Mouse (Mus musculus): Measurements from ENCODE around the gene Wdr95. TPM values are rescaled to one million over a fixed set of nuclear protein-coding genes. Genes with fewer than 3 reads are reported as not detected.
A peak's percentile ranks its signal among the peaks of the same experiment; 100 is the strongest.

Gene Wdr95
- polyA plus RNA-seq, 1 experiment: 0.68 TPM

DNA sequence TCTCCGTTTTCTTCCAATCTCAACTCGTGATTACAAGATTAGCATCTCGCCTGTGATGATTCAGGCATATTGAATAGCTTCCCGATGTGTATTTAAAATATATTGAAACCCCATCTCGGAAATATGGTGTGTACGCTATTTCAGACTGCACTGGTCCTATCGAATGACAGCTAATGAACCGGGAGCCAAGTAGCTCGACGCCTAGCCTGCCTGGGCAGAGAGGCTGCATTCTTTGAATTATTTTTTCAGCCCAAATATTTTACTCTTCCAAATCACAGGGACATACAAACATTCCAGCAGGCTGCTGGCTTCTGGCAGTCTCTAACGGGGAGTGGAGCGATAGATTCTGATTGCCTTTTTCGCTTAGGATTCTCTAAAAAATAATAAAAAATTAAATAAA is 40.5 kb downstream of the Wdr95 start:
- DNase-seq (ENCODE audit: extremely low spot score in 1 of 2, low spot score in 1 of 2): peak in 1 of 2 experiments; percentile 25

GRCm38 (mm10) chr5:149576977-149577376 is 48.5 kb downstream of the Wdr95 start:
- DNase-seq (ENCODE audit: extremely low spot score in 1 of 2, low spot score in 1 of 2): peak in 1 of 2 experiments; percentile 23

DNA sequence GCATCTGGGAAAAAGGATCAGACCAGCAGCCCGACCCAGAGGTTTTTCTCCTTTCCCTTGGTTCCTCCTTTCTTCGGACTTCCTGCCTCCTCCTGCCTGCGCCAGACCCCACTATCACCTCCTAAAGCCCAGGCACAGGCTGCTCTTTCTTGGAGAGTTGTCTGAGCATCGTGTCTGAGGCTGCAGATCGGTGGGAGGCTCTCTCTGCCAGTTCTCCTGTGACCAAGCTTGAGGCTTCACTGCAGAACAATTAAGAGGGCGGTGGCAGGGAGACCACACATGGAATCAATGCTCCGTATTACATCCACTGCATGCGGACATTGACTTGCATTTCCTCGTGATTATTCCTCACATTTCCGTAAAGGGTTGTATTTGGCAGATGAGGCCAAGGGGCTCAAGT is 49.0 kb downstream of the Wdr95 start:
- no peak for DNase-seq (ENCODE audit: extremely low spot score in 1 of 2, low spot score in 1 of 2)

DNA sequence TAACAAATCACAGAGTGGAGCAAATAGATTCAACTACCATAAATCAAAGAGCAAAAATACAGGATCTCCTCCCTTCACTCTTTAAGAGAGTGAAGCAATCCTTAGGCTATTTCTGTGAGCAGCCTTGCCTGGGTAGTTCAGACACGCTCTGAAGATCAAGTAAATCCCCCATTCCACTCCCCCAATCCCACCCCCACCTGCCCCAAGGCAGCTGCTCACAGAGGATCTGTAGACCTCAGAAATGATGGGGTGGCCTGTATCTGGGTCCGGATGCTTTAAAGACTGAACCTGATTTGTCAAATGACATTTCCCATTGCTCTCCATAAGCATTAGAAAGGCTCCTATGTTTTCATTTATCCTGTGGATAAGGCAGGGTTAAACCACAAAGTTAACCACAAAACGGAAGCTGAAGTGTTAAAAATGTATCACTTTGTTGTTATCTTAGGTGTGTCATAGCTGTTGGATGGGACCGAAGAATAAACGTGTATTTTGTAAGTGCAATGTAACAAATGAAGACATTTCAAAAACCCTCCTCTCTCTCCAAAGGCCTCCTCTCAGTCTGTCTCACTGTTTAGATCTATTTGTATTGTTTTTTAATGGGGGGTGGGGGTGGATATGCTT is 54.3 kb downstream of the Wdr95 start:
- DNase-seq (ENCODE audit: extremely low spot score in 1 of 2, low spot score in 1 of 2): no peak

GRCm38 (mm10) chr5:149583507-149583906 is 55.0 kb downstream of the Wdr95 start:
- no peak for DNase-seq (ENCODE audit: extremely low spot score in 1 of 2, low spot score in 1 of 2)

- no peak for DNase-seq (ENCODE audit: extremely low spot score in 1 of 2, low spot score in 1 of 2)
Observed at GRCm38 (mm10) chr5:149584154-149584655, 55.7 kb downstream of the Wdr95 start.

GRCm38 (mm10) chr5:149585231-149585630 is 56.8 kb downstream of the Wdr95 start:
- no peak for DNase-seq (ENCODE audit: extremely low spot score in 1 of 2, low spot score in 1 of 2)

GRCm38 (mm10) chr5:149585910-149586309 is 57.4 kb downstream of the Wdr95 start:
- no peak for DNase-seq (ENCODE audit: extremely low spot score in 1 of 2, low spot score in 1 of 2)

GRCm38 (mm10) chr5:149587327-149587895 is 58.9 kb downstream of the Wdr95 start:
- no peak for DNase-seq (ENCODE audit: extremely low spot score in 1 of 2, low spot score in 1 of 2)

DNA sequence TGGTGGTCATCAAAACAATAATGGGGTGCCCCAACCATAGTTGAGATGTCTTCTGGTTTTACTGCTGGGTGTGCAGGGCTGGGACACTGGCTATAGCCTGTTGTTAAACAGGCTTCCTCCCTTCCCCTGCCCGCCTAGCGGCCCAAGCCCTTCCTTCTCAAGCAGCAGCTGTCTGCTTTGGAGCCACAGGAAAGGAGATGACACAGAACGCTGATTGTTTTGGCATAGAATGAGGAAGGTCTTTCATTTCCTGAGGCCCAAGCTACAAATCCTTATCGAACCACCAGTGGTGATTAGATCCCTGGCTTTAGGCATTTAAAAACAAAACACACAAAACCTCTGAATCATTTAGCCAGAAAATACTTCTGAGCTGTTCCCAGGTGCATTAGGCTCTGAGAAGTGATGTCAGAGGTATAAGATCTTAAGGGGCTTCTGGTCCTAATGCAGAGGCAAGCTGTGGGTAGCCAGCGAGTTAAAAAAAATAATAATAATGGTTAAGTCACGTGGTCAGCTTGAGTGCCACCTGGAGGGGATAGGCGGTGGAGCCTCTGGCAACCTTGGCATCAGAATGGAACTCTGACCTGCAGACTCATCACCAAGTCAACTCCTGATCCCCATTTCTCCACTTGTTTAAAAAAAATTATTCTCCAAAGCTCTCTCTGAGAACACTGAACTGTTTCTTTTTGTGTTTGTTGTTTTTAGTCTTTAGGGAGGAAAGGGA is 60.5 kb downstream of the Wdr95 start:
- no peak for DNase-seq (ENCODE audit: extremely low spot score in 1 of 2, low spot score in 1 of 2)

DNA sequence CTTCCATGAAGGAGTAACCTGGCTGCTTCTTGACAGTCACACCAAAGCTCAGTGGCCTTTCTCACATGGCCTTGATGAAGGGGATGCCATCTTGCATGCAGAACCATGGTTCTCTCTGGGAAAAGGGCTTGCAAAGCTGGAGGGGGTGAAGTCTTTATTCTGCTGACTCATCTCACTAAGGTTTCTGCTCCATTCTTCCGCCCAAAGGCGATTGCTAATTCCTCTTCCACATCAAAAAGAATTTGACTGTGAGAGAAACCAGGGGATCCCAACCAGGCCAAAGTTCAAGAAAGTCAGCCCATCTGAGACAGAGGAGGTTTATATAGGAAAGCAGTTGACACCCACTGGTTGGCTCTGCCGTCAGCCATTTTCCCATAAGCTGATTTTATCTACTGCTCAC is 61.5 kb downstream of the Wdr95 start:
- DNase-seq (ENCODE audit: extremely low spot score in 1 of 2, low spot score in 1 of 2): no peak

DNA sequence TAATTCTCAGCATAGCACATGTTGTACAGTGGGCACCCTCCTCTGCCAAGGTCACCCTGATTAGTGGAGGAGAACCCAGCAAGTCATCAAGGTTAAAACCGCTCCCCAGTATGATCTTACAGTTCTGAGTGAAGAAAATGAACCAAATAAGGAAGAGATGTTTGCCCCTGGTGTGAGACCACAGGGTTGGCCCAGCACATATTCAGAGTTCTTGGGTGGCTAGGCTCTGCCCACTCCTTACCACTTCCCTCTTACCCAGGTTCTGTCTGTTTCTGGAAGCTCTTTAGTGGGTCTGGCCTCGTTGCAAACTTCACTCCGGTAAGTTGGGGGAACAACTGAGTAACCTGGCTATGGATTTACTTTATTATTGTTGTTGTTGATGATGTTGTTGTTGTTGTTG is 65.7 kb downstream of the Wdr95 start:
- DNase-seq (ENCODE audit: extremely low spot score in 1 of 2, low spot score in 1 of 2): no peak

DNA sequence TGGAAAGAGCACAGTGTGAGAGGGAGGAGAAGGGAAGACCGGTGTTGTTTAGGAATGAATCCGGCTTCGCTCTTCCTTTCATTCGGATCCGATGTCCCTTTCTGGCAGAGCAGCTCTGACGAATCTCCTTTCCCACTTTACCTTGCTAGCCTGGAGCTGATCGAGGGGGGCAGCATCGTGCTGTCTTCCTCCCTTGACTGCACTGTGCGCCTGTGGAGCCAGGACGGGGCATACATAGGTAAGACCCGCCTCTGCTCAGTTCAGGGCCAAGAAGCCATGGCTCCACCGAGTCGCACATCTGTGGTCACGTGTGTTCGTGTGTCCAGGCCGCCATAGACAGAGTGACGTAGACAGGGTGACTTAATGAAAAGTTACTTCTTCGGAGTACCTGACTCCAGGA is 68.9 kb downstream of the Wdr95 start:
- no peak for DNase-seq (ENCODE audit: extremely low spot score in 1 of 2, low spot score in 1 of 2)

- peak in 1 of 2 experiments; percentile 39 for DNase-seq (ENCODE audit: extremely low spot score in 1 of 2, low spot score in 1 of 2)
Observed at GRCm38 (mm10) chr5:149601996-149602395, 73.5 kb downstream of the Wdr95 start.

GRCm38 (mm10) chr5:149603241-149603640 is 74.8 kb downstream of the Wdr95 start:
- DNase-seq (ENCODE audit: extremely low spot score in 1 of 2, low spot score in 1 of 2): no peak

GRCm38 (mm10) chr5:149607083-149607720 is 78.7 kb downstream of the Wdr95 start:
- no peak for DNase-seq (ENCODE audit: extremely low spot score in 1 of 2, low spot score in 1 of 2)

GRCm38 (mm10) chr5:149611476-149612164 is 83.1 kb downstream of the Wdr95 start:
- DNase-seq (ENCODE audit: extremely low spot score in 1 of 2, low spot score in 1 of 2): peak in 1 of 2 experiments; percentile 27

DNA sequence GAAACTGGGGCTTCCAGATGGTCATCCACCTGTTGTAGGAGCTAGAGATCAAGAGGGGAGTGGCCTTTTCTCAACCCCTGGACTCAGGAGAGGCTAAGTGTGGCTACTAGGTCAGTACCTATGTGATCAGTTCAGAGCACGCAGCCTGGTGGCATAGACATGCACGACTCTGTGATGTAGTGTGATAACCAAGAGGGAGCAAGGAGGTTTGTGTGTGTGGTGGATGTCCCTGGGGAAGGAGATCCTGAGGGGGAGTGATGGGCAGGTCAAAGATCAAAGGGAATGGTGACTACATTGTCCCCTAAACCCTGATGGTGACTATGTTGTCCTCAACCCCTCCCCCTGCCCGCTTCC is 83.7 kb downstream of the Wdr95 start:
- DNase-seq (ENCODE audit: extremely low spot score in 1 of 2, low spot score in 1 of 2): no peak

GRCm38 (mm10) chr5:149612740-149613139 is 84.3 kb downstream of the Wdr95 start:
- DNase-seq (ENCODE audit: extremely low spot score in 1 of 2, low spot score in 1 of 2): peak in 1 of 2 experiments; percentile 66

DNA sequence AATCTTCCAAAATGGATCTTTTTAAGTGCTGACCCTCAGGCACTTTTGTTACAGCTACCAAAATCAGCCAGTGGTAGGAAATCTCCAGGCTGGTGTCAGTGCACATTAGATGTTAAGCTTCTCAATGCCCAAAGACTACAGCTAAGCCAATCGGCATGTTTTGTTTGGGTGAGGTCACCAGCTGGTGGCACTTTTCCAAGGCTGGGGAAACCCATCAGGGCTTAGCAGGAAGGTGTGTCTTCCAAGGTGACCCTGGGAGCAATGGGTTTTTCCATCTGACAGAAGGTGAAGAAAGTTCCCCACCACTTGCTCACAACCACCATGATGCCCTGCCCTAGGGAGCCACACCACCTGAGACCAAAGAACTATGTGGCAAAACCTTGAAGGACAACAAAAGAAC is 87.7 kb downstream of the Wdr95 start:
- DNase-seq (ENCODE audit: extremely low spot score in 1 of 2, low spot score in 1 of 2): no peak

GRCm38 (mm10) chr5:149616817-149617216 is 88.3 kb downstream of the Wdr95 start:
- DNase-seq (ENCODE audit: extremely low spot score in 1 of 2, low spot score in 1 of 2): no peak
